Mouse (Mus musculus) gastrocnemius, postnatal 25 days (tissue): ENCODE measurements at regions not wholly inside any gene's neighbourhood (a gene's known extent, or its start where the extent isn't known, plus 50 kb on each side); places are given as distances from the start of the nearest gene placed in this dataset.

Experiments used
- DNase-seq: peaks from one replicate; pipeline ENCODE4 v3.0.0; 2022

GRCm38 (mm10) chr9:61267541-61267940 is 104.6 kb upstream of the Tle3 start:
- no peak for DNase-seq

GRCm38 (mm10) chr9:61268162-61268561 is 104.0 kb upstream of the Tle3 start:
- DNase-seq: no peak

- DNase-seq: no peak
Observed at GRCm38 (mm10) chr9:61268681-61269080, 103.5 kb upstream of the Tle3 start.

GRCm38 (mm10) chr9:61269151-61269870 is 102.9 kb upstream of the Tle3 start:
- no peak for DNase-seq

- DNase-seq: no peak
Observed at GRCm38 (mm10) chr9:61271243-61271642, 100.9 kb upstream of the Tle3 start.

GRCm38 (mm10) chr9:61271769-61272352 is 100.3 kb upstream of the Tle3 start:
- DNase-seq: no peak

GRCm38 (mm10) chr9:61274020-61274419 is 98.1 kb upstream of the Tle3 start:
- no peak for DNase-seq

GRCm38 (mm10) chr9:61277369-61278215 is 94.6 kb upstream of the Tle3 start:
- no peak for DNase-seq

GRCm38 (mm10) chr9:61278216-61278758 is 93.9 kb upstream of the Tle3 start:
- no peak for DNase-seq

- DNase-seq: no peak
Observed at GRCm38 (mm10) chr9:61279044-61279543, 93.1 kb upstream of the Tle3 start.

GRCm38 (mm10) chr9:61280856-61281582 is 91.1 kb upstream of the Tle3 start:
- no peak for DNase-seq

- no peak for DNase-seq
Observed at GRCm38 (mm10) chr9:61283311-61283710, 88.9 kb upstream of the Tle3 start.

- DNase-seq: no peak
Observed at GRCm38 (mm10) chr9:61284201-61285021, 87.8 kb upstream of the Tle3 start.

- DNase-seq: no peak
Observed at GRCm38 (mm10) chr9:61286561-61286960, 85.6 kb upstream of the Tle3 start.

- no peak for DNase-seq
Observed at GRCm38 (mm10) chr9:61289117-61289516, 83.0 kb upstream of the Tle3 start.

- DNase-seq: no peak
Observed at GRCm38 (mm10) chr9:61289713-61290112, 82.5 kb upstream of the Tle3 start.

GRCm38 (mm10) chr9:61291646-61292045 is 80.5 kb upstream of the Tle3 start:
- DNase-seq: no peak

GRCm38 (mm10) chr9:61292501-61292900 is 79.7 kb upstream of the Tle3 start:
- no peak for DNase-seq

- DNase-seq: no peak
Observed at GRCm38 (mm10) chr9:61293223-61293985, 78.8 kb upstream of the Tle3 start.

GRCm38 (mm10) chr9:61295001-61295400 is 77.2 kb upstream of the Tle3 start:
- no peak for DNase-seq
